Mouse (Mus musculus) common myeloid progenitor, adult 5-6 weeks (primary cell): ENCODE measurements at regions not wholly inside any gene's neighbourhood (a gene's known extent, or its start where the extent isn't known, plus 50 kb on each side); places are given as distances from the start of the nearest gene placed in this dataset.

Experiments used
- ATAC-seq: replicated peaks from 2 replicates; pipeline ENCODE4 v1.8.0; 2016; ENCODE audit warnings: low read depth, mild to moderate bottlenecking, moderate TSS enrichment, inconsistent platforms; ENCODE audit not compliant: poor library complexity, severe bottlenecking

- ATAC-seq: no peak
Measured at GRCm38 (mm10) chr6:93167281-93167680, 224.0 kb upstream of the Adamts9 start.

GRCm38 (mm10) chr6:93165942-93166341, 222.7 kb upstream of the Adamts9 start:
- no peak for ATAC-seq

GRCm38 (mm10) chr6:93152431-93153208, 209.3 kb upstream of the Adamts9 start:
- ATAC-seq: no peak

GRCm38 (mm10) chr6:93150531-93150930, 207.2 kb upstream of the Adamts9 start:
- no peak for ATAC-seq

- ATAC-seq: no peak
Measured at GRCm38 (mm10) chr6:93149956-93150355, 206.7 kb upstream of the Adamts9 start.

GRCm38 (mm10) chr6:93140331-93140731, 197.0 kb upstream of the Adamts9 start:
- no peak for ATAC-seq

- ATAC-seq: no peak
Measured at GRCm38 (mm10) chr6:93133940-93134339, 190.6 kb upstream of the Adamts9 start.

GRCm38 (mm10) chr6:93130946-93131685, 187.8 kb upstream of the Adamts9 start:
- no peak for ATAC-seq

GRCm38 (mm10) chr6:93119482-93119881, 176.2 kb upstream of the Adamts9 start:
- no peak for ATAC-seq

GRCm38 (mm10) chr6:93113361-93113760, 170.1 kb upstream of the Adamts9 start:
- ATAC-seq: no peak

GRCm38 (mm10) chr6:93094730-93095360, 151.6 kb upstream of the Adamts9 start:
- no peak for ATAC-seq

GRCm38 (mm10) chr6:93093770-93094169, 150.5 kb upstream of the Adamts9 start:
- no peak for ATAC-seq

- no peak for ATAC-seq
Measured at GRCm38 (mm10) chr6:93087329-93087728, 144.0 kb upstream of the Adamts9 start.

GRCm38 (mm10) chr6:93084286-93084685, 141.0 kb upstream of the Adamts9 start:
- no peak for ATAC-seq

- ATAC-seq: no peak
Measured at GRCm38 (mm10) chr6:93083716-93084115, 140.4 kb upstream of the Adamts9 start.

GRCm38 (mm10) chr6:93082205-93082604, 138.9 kb upstream of the Adamts9 start:
- no peak for ATAC-seq

GRCm38 (mm10) chr6:93076681-93077080, 133.4 kb upstream of the Adamts9 start:
- ATAC-seq: no peak

GRCm38 (mm10) chr6:93075867-93076266, 132.6 kb upstream of the Adamts9 start:
- ATAC-seq: no peak

GRCm38 (mm10) chr6:93075011-93075410, 131.7 kb upstream of the Adamts9 start:
- ATAC-seq: no peak

- no peak for ATAC-seq
Measured at GRCm38 (mm10) chr6:93070916-93071315, 127.6 kb upstream of the Adamts9 start.

GRCm38 (mm10) chr6:93067808-93068207, 124.5 kb upstream of the Adamts9 start:
- peak; percentile 42; the same call in 1 of the 2 replicates for ATAC-seq
